Mouse (Mus musculus) embryonic facial prominence, embryonic 13.5 days (tissue): ENCODE data around the gene Uqcrfs1. TPM values are rescaled to one million over a fixed set of nuclear protein-coding genes. Genes with fewer than 3 reads are reported as not detected.

Experiments
- ATAC-seq: fragments of 200-750 bp; cut with Nextera tagmentation; 2 replicates; pipeline ENCODE4 v1.8.0; 2017; ENCODE audit warnings: low read depth; ENCODE audit not compliant: insufficient number of reproducible peaks, insufficient read depth, low FRiP score, low TSS enrichment
- H3K27ac ChIP-seq: fragments of 300-500 bp; sonication (generic); 2 replicates; pipeline ENCODE4 v1.5.1; 2015; ENCODE audit warnings: moderate library complexity, mild to moderate bottlenecking, inconsistent platforms
- H3K27me3 ChIP-seq: fragments of 300-500 bp; sonication (generic); 2 replicates; pipeline ENCODE4 v1.6.1; 2015; ENCODE audit warnings: mild to moderate bottlenecking, inconsistent platforms
- H3K36me3 ChIP-seq: fragments of 300-500 bp; sonication (generic); 2 replicates; pipeline ENCODE4 v1.6.1; 2015; ENCODE audit warnings: mild to moderate bottlenecking, inconsistent platforms
- H3K4me1 ChIP-seq: fragments of 300-500 bp; sonication (generic); 2 replicates; pipeline ENCODE4 v1.6.1; 2015; ENCODE audit warnings: inconsistent platforms
- H3K4me2 ChIP-seq: fragments of 300-500 bp; sonication (generic); 2 replicates; pipeline ENCODE4 v1.6.1; 2015; ENCODE audit warnings: moderate library complexity, mild to moderate bottlenecking, inconsistent platforms
- H3K4me3 ChIP-seq: fragments of 300-500 bp; sonication (generic); 2 replicates; pipeline ENCODE4 v1.5.1; 2015; ENCODE audit warnings: mild to moderate bottlenecking, inconsistent platforms
- H3K9ac ChIP-seq: fragments of 300-500 bp; sonication (generic); 2 replicates; pipeline ENCODE4 v1.6.1; 2015; ENCODE audit warnings: mild to moderate bottlenecking, inconsistent platforms
- H3K9me3 ChIP-seq: fragments of 300-500 bp; sonication (generic); 2 replicates; pipeline ENCODE4 v1.6.1; 2016; ENCODE audit warnings: inconsistent platforms
- WGBS: fragments of 180-500 bp; shearing (Covaris S2); methylation state at CpG from one replicate; pipeline ENCODE4 v1.1.7; 2015; ENCODE audit warnings: mixed read lengths; 5-methylcytosine and 5-hydroxymethylcytosine counted together
- polyA plus RNA-seq: library from polyadenylated mRNA; unstranded; fragments of >200 nt; fragmentation: Nextera tagmentation; extraction: Ambion mirVana; gene quantifications from 2 replicates; pipeline ENCODE4 v1.2.1, GENCODE M21; 2015

Gene Uqcrfs1
- polyA plus RNA-seq, result 191 and 193 TPM in 2 replicates

- Histone ChIP-seq H3K27me3 (no peaks in the 10 kb centered on the region), H3K9me3 (no peaks in the 10 kb centered on the region), H3K4me2 (peak within 1 kb of the TSS; percentile 81), H3K9ac (peak within 1 kb of the TSS; percentile 96), H3K4me3 (peak within 1 kb of the TSS; percentile 93), H3K36me3 (peaks cover 8% of the 10 kb centered on the region), H3K27ac (peak within 1 kb of the TSS; percentile 60), H3K4me1 (peaks cover 18% of the 10 kb centered on the region)
- under 1% methylated on average over 82 of the region's 82 CpGs for WGBS
- ATAC-seq, result peak; percentile 98
Observed at GRCm38 (mm10) chr13:30544856-30545604, at the start of gene Uqcrfs1. Gene Uqcrfs1 (minus strand): TSS chr13:30545362.

GRCm38 (mm10) chr13:30585786-30586185 lies 40.6 kb upstream of the Uqcrfs1 start:
- no peak overlapping the region for H3K9ac ChIP-seq
- WGBS, result 90% methylated on average over 3 of the region's 3 CpGs
- H3K4me3 ChIP-seq, result no peak overlapping the region
- ATAC-seq, result no peak
- H3K27ac ChIP-seq, result no peak overlapping the region
- no peaks in the 10 kb centered on the region for H3K36me3 ChIP-seq
- H3K4me2 ChIP-seq, result no peak overlapping the region
- H3K9me3 ChIP-seq, result no peaks in the 10 kb centered on the region
- H3K4me1 ChIP-seq, result no peaks in the 10 kb centered on the region
- H3K27me3 ChIP-seq, result no peaks in the 10 kb centered on the region

GRCm38 (mm10) chr13:30582541-30582940 lies 37.4 kb upstream of the Uqcrfs1 start:
- H3K36me3 ChIP-seq, result no peaks in the 10 kb centered on the region
- no peaks in the 10 kb centered on the region for H3K4me1 ChIP-seq
- no peaks in the 10 kb centered on the region for H3K9me3 ChIP-seq
- H3K27ac ChIP-seq, result no peak overlapping the region
- H3K4me2 ChIP-seq, result no peak overlapping the region
- no peaks in the 10 kb centered on the region for H3K27me3 ChIP-seq
- no peak for ATAC-seq
- no peak overlapping the region for H3K4me3 ChIP-seq
- 68% methylated on average over 2 of the region's 2 CpGs for WGBS
- no peak overlapping the region for H3K9ac ChIP-seq

- H3K9me3 ChIP-seq, result no peaks in the 10 kb centered on the region
- ATAC-seq, result no peak
- no peak overlapping the region for H3K4me3 ChIP-seq
- no peaks in the 10 kb centered on the region for H3K36me3 ChIP-seq
- H3K27ac ChIP-seq, result no peak overlapping the region
- H3K9ac ChIP-seq, result no peak overlapping the region
- H3K4me2 ChIP-seq, result no peak overlapping the region
- H3K27me3 ChIP-seq, result no peaks in the 10 kb centered on the region
- H3K4me1 ChIP-seq, result no peaks in the 10 kb centered on the region
- 71% methylated on average over 2 of the region's 2 CpGs for WGBS
Observed at GRCm38 (mm10) chr13:30578806-30579205, 33.6 kb upstream of the Uqcrfs1 start.

- no peaks in the 10 kb centered on the region for H3K9me3 ChIP-seq
- no peak overlapping the region for H3K4me3 ChIP-seq
- WGBS, result 65% methylated on average over 2 of the region's 2 CpGs
- H3K9ac ChIP-seq, result no peak overlapping the region
- no peaks in the 10 kb centered on the region for H3K27me3 ChIP-seq
- H3K4me1 ChIP-seq, result no peaks in the 10 kb centered on the region
- ATAC-seq, result no peak
- H3K4me2 ChIP-seq, result no peak overlapping the region
- no peak overlapping the region for H3K27ac ChIP-seq
- H3K36me3 ChIP-seq, result no peaks in the 10 kb centered on the region
Observed at GRCm38 (mm10) chr13:30576819-30577218, 31.7 kb upstream of the Uqcrfs1 start.

GRCm38 (mm10) chr13:30572971-30573370 lies 27.8 kb upstream of the Uqcrfs1 start:
- Histone ChIP-seq H3K36me3 (no peaks in the 10 kb centered on the region), H3K9ac (no peak overlapping the region), H3K27me3 (no peaks in the 10 kb centered on the region), H3K4me1 (no peaks in the 10 kb centered on the region), H3K27ac (no peak overlapping the region), H3K4me3 (no peak overlapping the region), H3K4me2 (no peak overlapping the region), H3K9me3 (no peaks in the 10 kb centered on the region)
- WGBS, result 70% methylated on average over 4 of the region's 4 CpGs
- ATAC-seq, result no peak

GRCm38 (mm10) chr13:30570182-30570581 lies 25.0 kb upstream of the Uqcrfs1 start:
- WGBS, result 71% methylated on average over 1 of the region's 1 CpGs
- no peaks in the 10 kb centered on the region for H3K27me3 ChIP-seq
- no peaks in the 10 kb centered on the region for H3K36me3 ChIP-seq
- ATAC-seq, result no peak
- H3K4me3 ChIP-seq, result no peak overlapping the region
- H3K4me2 ChIP-seq, result no peak overlapping the region
- H3K9ac ChIP-seq, result no peak overlapping the region
- H3K9me3 ChIP-seq, result no peaks in the 10 kb centered on the region
- H3K27ac ChIP-seq, result no peak overlapping the region
- no peaks in the 10 kb centered on the region for H3K4me1 ChIP-seq

- ATAC-seq, result no peak
- Histone ChIP-seq H3K4me2 (no peak overlapping the region), H3K9ac (no peak overlapping the region), H3K27ac (no peak overlapping the region), H3K36me3 (no peaks in the 10 kb centered on the region), H3K4me1 (no peaks in the 10 kb centered on the region), H3K9me3 (no peaks in the 10 kb centered on the region), H3K4me3 (no peak overlapping the region), H3K27me3 (0 out of 2 replicates have a peak, but pooled peaks cover 3% of the 10 kb centered on the region)
- WGBS, result 84% methylated on average over 7 of the region's 7 CpGs
Observed at GRCm38 (mm10) chr13:30567571-30567970, 22.4 kb upstream of the Uqcrfs1 start.

- 0 out of 2 replicates have a peak, but pooled peaks cover 3% of the 10 kb centered on the region for H3K27me3 ChIP-seq
- no peak overlapping the region for H3K4me2 ChIP-seq
- WGBS, result 63% methylated on average over 8 of the region's 8 CpGs
- H3K27ac ChIP-seq, result no peak overlapping the region
- ATAC-seq, result no peak
- no peaks in the 10 kb centered on the region for H3K36me3 ChIP-seq
- no peaks in the 10 kb centered on the region for H3K4me1 ChIP-seq
- H3K9me3 ChIP-seq, result no peaks in the 10 kb centered on the region
- no peak overlapping the region for H3K4me3 ChIP-seq
- H3K9ac ChIP-seq, result no peak overlapping the region
Observed at GRCm38 (mm10) chr13:30566767-30567166, 21.6 kb upstream of the Uqcrfs1 start.

GRCm38 (mm10) chr13:30560603-30561002 lies 15.4 kb upstream of the Uqcrfs1 start:
- ATAC-seq, result no peak
- 65% methylated on average over 1 of the region's 1 CpGs for WGBS

GRCm38 (mm10) chr13:30560052-30560451 lies 14.9 kb upstream of the Uqcrfs1 start:
- no peak overlapping the region for H3K4me2 ChIP-seq
- no peaks in the 10 kb centered on the region for H3K36me3 ChIP-seq
- H3K4me3 ChIP-seq, result no peak overlapping the region
- no peak overlapping the region for H3K9ac ChIP-seq
- no peak for ATAC-seq
- no peaks in the 10 kb centered on the region for H3K9me3 ChIP-seq
- no peaks in the 10 kb centered on the region for H3K4me1 ChIP-seq
- 0 out of 2 replicates have a peak, but pooled peaks cover 3% of the 10 kb centered on the region for H3K27me3 ChIP-seq
- H3K27ac ChIP-seq, result no peak overlapping the region
- WGBS, result 84% methylated on average over 5 of the region's 5 CpGs

More at GRCm38 (mm10) chr13:30560603-30561002, 15.4 kb upstream of the Uqcrfs1 start:
- Histone ChIP-seq H3K4me1 (no peaks in the 10 kb centered on the region), H3K9ac (no peak overlapping the region), H3K9me3 (no peaks in the 10 kb centered on the region), H3K27ac (no peak overlapping the region), H3K36me3 (no peaks in the 10 kb centered on the region), H3K27me3 (0 out of 2 replicates have a peak, but pooled peaks cover 3% of the 10 kb centered on the region), H3K4me2 (no peak overlapping the region), H3K4me3 (no peak overlapping the region)

- no peaks in the 10 kb centered on the region for H3K36me3 ChIP-seq
- no peak overlapping the region for H3K4me2 ChIP-seq
- no peak overlapping the region for H3K4me3 ChIP-seq
- H3K27me3 ChIP-seq, result no peaks in the 10 kb centered on the region
- H3K9me3 ChIP-seq, result no peaks in the 10 kb centered on the region
- no peak overlapping the region for H3K27ac ChIP-seq
- ATAC-seq, result no peak
- H3K9ac ChIP-seq, result no peak overlapping the region
- H3K4me1 ChIP-seq, result no peaks in the 10 kb centered on the region
- WGBS, result 73% methylated on average over 2 of the region's 2 CpGs
Observed at GRCm38 (mm10) chr13:30557751-30558150, 12.6 kb upstream of the Uqcrfs1 start.
